Mouse (Mus musculus): ENCODE measurements around the gene Ankrd13a. TPM values are rescaled to one million over a fixed set of nuclear protein-coding genes. Genes with fewer than 3 reads are reported as not detected.
A peak's percentile ranks its signal among the peaks of the same experiment; 100 is the strongest.

The Ankrd13a gene
- total and polyA plus RNA-seq, 2 experiments from 2014 or later, result 23.8 to 42.8 TPM

- 76% methylated on average over 10 of the region's 11 CpGs for WGBS
- no peaks in the 10 kb centered on the region for H3K4me1 ChIP-seq (ENCODE audit: control insufficient read depth, insufficient read depth)
- no peak overlapping the region for H3K4me2 ChIP-seq (ENCODE audit: low read depth, low read length)
- no peak overlapping the region for H3K27ac ChIP-seq (ENCODE audit: low read depth)
- H3K36me3 ChIP-seq (replicated peaks; ENCODE audit: control insufficient read depth, insufficient read depth, low read length), result 0 out of 2 replicates have a peak, but pooled peaks cover 3% of the 10 kb centered on the region
- peaks cover 9% of the 10 kb centered on the region; the same call in 1 of the 2 replicates for H3K9me3 ChIP-seq (replicated peaks; ENCODE audit: control insufficient read depth, low read length)
- no peak overlapping the region for H3K4me3 ChIP-seq (ENCODE audit: low read depth, low read length)
- no peak overlapping the region for H3K9ac ChIP-seq (replicated peaks; ENCODE audit: low read depth, low read length)
- ATAC-seq (ENCODE audit: insufficient read depth, low read depth), result no peak
- TF ChIP-seq CTCF (IDR thresholded peaks at IDR 0.05; ENCODE audit: low read depth), result no peak
- TF ChIP-seq EP300 (IDR thresholded peaks at IDR 0.05; ENCODE audit: low read depth), result no peak
- no peak for DNase-seq (ENCODE audit: low spot score)
- no peaks in the 10 kb centered on the region for H3K27me3 ChIP-seq (ENCODE audit: control insufficient read depth, insufficient read depth, low read length)
These were observed 43.6 kb downstream of the Ankrd13a start for GRCm38 (mm10) chr5:114818124-114818523.

GRCm38 (mm10) chr5:114822796-114823688 lies 48.6 kb downstream of the Ankrd13a start, which contains the start of gene 1500011B03Rik:
1500011B03Rik (minus strand) TSS chr5:114823468.
- TF ChIP-seq CTCF (IDR thresholded peaks at IDR 0.05; ENCODE audit: low read depth), result no peak
- TF ChIP-seq EP300 (IDR thresholded peaks at IDR 0.05; ENCODE audit: low read depth), result no peak
- peaks cover 8% of the 10 kb centered on the region; the same call in 1 of the 2 replicates for H3K4me1 ChIP-seq (ENCODE audit: control insufficient read depth, insufficient read depth)
- 0 out of 2 replicates have a peak, but pooled peaks cover 4% of the 10 kb centered on the region for H3K9me3 ChIP-seq (replicated peaks; ENCODE audit: control insufficient read depth, low read length)
- H3K36me3 ChIP-seq (replicated peaks; ENCODE audit: control insufficient read depth, insufficient read depth, low read length), result 0 out of 2 replicates have a peak, but pooled peaks cover 3% of the 10 kb centered on the region
- peak within 1 kb of the TSS; percentile 66 for H3K4me3 ChIP-seq (ENCODE audit: low read depth, low read length)
- H3K27me3 ChIP-seq (ENCODE audit: control insufficient read depth, insufficient read depth, low read length), result no peaks in the 10 kb centered on the region
- DNase-seq (ENCODE audit: low spot score) (peak; percentile 41), ATAC-seq (ENCODE audit: insufficient read depth, low read depth) (peak; percentile 84)
- H3K4me2 ChIP-seq (ENCODE audit: low read depth, low read length), result peak within 1 kb of the TSS; percentile 96
- no peak within 1 kb of the TSS for H3K27ac ChIP-seq (ENCODE audit: low read depth)
- WGBS, result 10% methylated on average over 49 of the region's 53 CpGs
- peak within 1 kb of the TSS; percentile 53 for H3K9ac ChIP-seq (replicated peaks; ENCODE audit: low read depth, low read length)

- H3K4me1 ChIP-seq (ENCODE audit: control insufficient read depth, insufficient read depth), result peaks cover 8% of the 10 kb centered on the region; the same call in 1 of the 2 replicates
- ATAC-seq (ENCODE audit: insufficient read depth, low read depth), result no peak
- peak; percentile 21 for DNase-seq (ENCODE audit: low spot score)
- no peak overlapping the region for H3K9ac ChIP-seq (replicated peaks; ENCODE audit: low read depth, low read length)
- TF ChIP-seq EP300 (IDR thresholded peaks at IDR 0.05; ENCODE audit: low read depth), result no peak
- peak; percentile 54 for TF ChIP-seq CTCF (IDR thresholded peaks at IDR 0.05; ENCODE audit: low read depth)
- no peak overlapping the region for H3K27ac ChIP-seq (ENCODE audit: low read depth)
- H3K36me3 ChIP-seq (replicated peaks; ENCODE audit: control insufficient read depth, insufficient read depth, low read length), result 0 out of 2 replicates have a peak, but pooled peaks cover 3% of the 10 kb centered on the region
- 0 out of 2 replicates have a peak overlapping the region, but pooled peaks have one; percentile 0 for H3K4me3 ChIP-seq (ENCODE audit: low read depth, low read length)
- H3K27me3 ChIP-seq (ENCODE audit: control insufficient read depth, insufficient read depth, low read length), result no peaks in the 10 kb centered on the region
- 0 out of 2 replicates have a peak, but pooled peaks cover 4% of the 10 kb centered on the region for H3K9me3 ChIP-seq (replicated peaks; ENCODE audit: control insufficient read depth, low read length)
- 18% methylated on average over 9 of the region's 9 CpGs for WGBS
- peak overlapping the region; percentile 15; the same call in 1 of the 2 replicates for H3K4me2 ChIP-seq (ENCODE audit: low read depth, low read length)
These were observed 49.7 kb downstream of the Ankrd13a start for GRCm38 (mm10) chr5:114824197-114824596.

DNA sequence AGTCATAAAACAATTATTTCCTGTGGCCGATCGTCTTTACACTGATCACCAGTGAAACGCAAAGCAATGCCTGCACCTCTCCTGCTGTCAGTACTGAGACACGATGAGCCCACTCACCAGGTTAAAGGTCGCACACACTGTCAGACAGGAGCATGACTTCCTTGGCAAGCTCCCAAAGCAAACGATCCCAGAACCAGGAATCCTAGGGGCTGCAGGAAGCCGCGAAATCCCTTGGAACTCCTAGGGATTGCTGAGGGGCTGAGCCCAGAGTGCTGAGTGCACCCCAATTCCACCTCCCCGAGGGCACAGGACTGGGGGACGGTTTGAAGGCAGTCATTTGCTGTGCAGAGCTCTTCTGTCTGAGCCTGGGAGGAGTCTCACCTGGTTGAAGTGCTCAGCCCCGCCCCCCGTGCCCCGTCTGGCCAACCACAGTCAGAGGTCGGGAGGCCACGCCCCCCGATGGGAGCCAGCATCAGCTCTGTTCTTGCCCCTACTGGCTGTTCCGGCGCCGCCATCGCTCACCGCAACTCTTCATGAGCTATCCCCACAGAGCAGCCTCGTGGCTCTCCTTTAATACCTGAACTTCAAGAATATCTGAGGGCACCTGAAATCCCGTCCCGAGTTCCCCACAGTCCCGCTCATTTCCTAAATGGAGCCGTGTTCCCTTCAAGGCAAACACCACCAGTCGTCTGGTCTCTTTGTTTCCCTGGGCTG lies 51.7 kb downstream of the Ankrd13a start:
- Histone ChIP-seq H3K9me3 (replicated peaks; ENCODE audit: control insufficient read depth, low read length) (0 out of 2 replicates have a peak, but pooled peaks cover 4% of the 10 kb centered on the region), H3K27ac (ENCODE audit: low read depth) (no peak overlapping the region), H3K4me1 (ENCODE audit: control insufficient read depth, insufficient read depth) (peaks cover 8% of the 10 kb centered on the region; the same call in 1 of the 2 replicates), H3K27me3 (ENCODE audit: control insufficient read depth, insufficient read depth, low read length) (no peaks in the 10 kb centered on the region), H3K4me2 (ENCODE audit: low read depth, low read length) (peak overlapping the region; percentile 58), H3K9ac (replicated peaks; ENCODE audit: low read depth, low read length) (no peak overlapping the region), H3K4me3 (ENCODE audit: low read depth, low read length) (peak overlapping the region; percentile 24), H3K36me3 (replicated peaks; ENCODE audit: control insufficient read depth, insufficient read depth, low read length) (0 out of 2 replicates have a peak, but pooled peaks cover 3% of the 10 kb centered on the region)
- 7% methylated on average over 26 of the region's 27 CpGs for WGBS
- ATAC-seq (ENCODE audit: insufficient read depth, low read depth) (peak; percentile 84), DNase-seq (ENCODE audit: low spot score) (peak; percentile 38)
- TF ChIP-seq EP300 (IDR thresholded peaks at IDR 0.05; ENCODE audit: low read depth) (no peak), CTCF (IDR thresholded peaks at IDR 0.05; ENCODE audit: low read depth) (no peak)

DNA sequence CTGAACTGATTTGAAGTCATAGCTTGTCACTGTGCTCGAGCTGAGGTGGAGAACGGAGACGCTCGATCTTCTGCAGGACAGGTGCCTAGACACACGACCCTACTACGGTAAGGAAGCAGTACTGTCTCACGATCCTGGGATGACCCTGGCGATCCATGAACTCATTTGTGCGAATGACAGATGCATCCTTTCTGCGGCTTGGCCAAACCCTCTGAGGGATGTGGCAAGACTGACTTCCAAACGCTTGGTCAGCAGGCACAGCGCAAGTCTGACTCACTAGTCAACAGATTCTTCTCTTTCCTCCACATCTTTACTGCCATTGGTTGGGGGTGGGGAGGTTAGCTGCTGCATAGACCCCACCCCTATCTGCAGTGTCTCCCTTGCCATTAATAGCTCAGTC lies 53.0 kb downstream of the Ankrd13a start:
- no peak overlapping the region for H3K4me2 ChIP-seq (ENCODE audit: low read depth, low read length)
- H3K9ac ChIP-seq (replicated peaks; ENCODE audit: low read depth, low read length), result no peak overlapping the region
- no peak for ATAC-seq (ENCODE audit: insufficient read depth, low read depth)
- DNase-seq (ENCODE audit: low spot score), result no peak
- 77% methylated on average over 12 of the region's 12 CpGs for WGBS
- H3K27ac ChIP-seq (ENCODE audit: low read depth), result no peak overlapping the region
- H3K4me3 ChIP-seq (ENCODE audit: low read depth, low read length), result no peak overlapping the region
- no peaks in the 10 kb centered on the region for H3K27me3 ChIP-seq (ENCODE audit: control insufficient read depth, insufficient read depth, low read length)
- no peaks in the 10 kb centered on the region for H3K9me3 ChIP-seq (replicated peaks; ENCODE audit: control insufficient read depth, low read length)
- no peaks in the 10 kb centered on the region for H3K36me3 ChIP-seq (replicated peaks; ENCODE audit: control insufficient read depth, insufficient read depth, low read length)
- peaks cover 8% of the 10 kb centered on the region; the same call in 1 of the 2 replicates for H3K4me1 ChIP-seq (ENCODE audit: control insufficient read depth, insufficient read depth)
- no peak for TF ChIP-seq EP300 (IDR thresholded peaks at IDR 0.05; ENCODE audit: low read depth)
- TF ChIP-seq CTCF (IDR thresholded peaks at IDR 0.05; ENCODE audit: low read depth), result no peak

Data from heart, postnatal 0 days (tissue).